Mouse (Mus musculus): ENCODE measurements at regions not wholly inside any gene's neighbourhood (a gene's known extent, or its start where the extent isn't known, plus 50 kb on each side); places are given as distances from the start of the nearest gene placed in this dataset.

GRCm38 (mm10) chr1:39078584-39079315, 93.3 kb downstream of the Pdcl3 start:
- WGBS, result 67% methylated on average over 4 of the region's 4 CpGs

GRCm38 (mm10) chr1:39083911-39084826, 98.8 kb downstream of the Pdcl3 start:
- no peak overlapping the region for H3K9ac ChIP-seq (replicated peaks; ENCODE audit: low read length)
- H3K9me3 ChIP-seq (ENCODE audit: low read length), result peaks cover 5% of the 10 kb centered on the region; the same call in 1 of the 2 replicates
- H3K4me3 ChIP-seq (ENCODE audit: low read length), result no peak overlapping the region
- H3K4me1 ChIP-seq (ENCODE audit: insufficient read depth, low read length), result no peaks in the 10 kb centered on the region; the same call in 1 of the 2 replicates
- ATAC-seq (ENCODE audit: low FRiP score, low TSS enrichment), result peak; percentile 35; the same call in 1 of the 2 replicates
- WGBS, result 63% methylated on average over 7 of the region's 7 CpGs
- H3K4me2 ChIP-seq (replicated peaks; ENCODE audit: low read depth, low read length), result no peak overlapping the region
- H3K36me3 ChIP-seq (ENCODE audit: insufficient read depth, low read length), result no peaks in the 10 kb centered on the region
- no peak overlapping the region for H3K27ac ChIP-seq (ENCODE audit: low read length)
- no peaks in the 10 kb centered on the region for H3K27me3 ChIP-seq (ENCODE audit: insufficient read depth, low read length)

More at GRCm38 (mm10) chr1:39078584-39079315, 93.3 kb downstream of the Pdcl3 start:
- Histone ChIP-seq H3K4me1 (ENCODE audit: insufficient read depth, low read length) (no peaks in the 10 kb centered on the region), H3K27me3 (ENCODE audit: insufficient read depth, low read length) (no peaks in the 10 kb centered on the region), H3K4me2 (replicated peaks; ENCODE audit: low read depth, low read length) (no peak overlapping the region), H3K4me3 (ENCODE audit: low read length) (no peak overlapping the region), H3K9me3 (ENCODE audit: low read length) (peaks cover 9% of the 10 kb centered on the region; the same call in 1 of the 2 replicates), H3K9ac (replicated peaks; ENCODE audit: low read length) (no peak overlapping the region), H3K36me3 (ENCODE audit: insufficient read depth, low read length) (no peaks in the 10 kb centered on the region), H3K27ac (ENCODE audit: low read length) (no peak overlapping the region)
- ATAC-seq (ENCODE audit: low FRiP score, low TSS enrichment), result no peak

- Histone ChIP-seq H3K4me3 (ENCODE audit: low read length) (no peak overlapping the region), H3K27ac (ENCODE audit: low read length) (no peak overlapping the region), H3K9ac (replicated peaks; ENCODE audit: low read length) (no peak overlapping the region), H3K4me1 (ENCODE audit: insufficient read depth, low read length) (no peaks in the 10 kb centered on the region; the same call in 1 of the 2 replicates), H3K27me3 (ENCODE audit: insufficient read depth, low read length) (no peaks in the 10 kb centered on the region), H3K4me2 (replicated peaks; ENCODE audit: low read depth, low read length) (no peak overlapping the region), H3K36me3 (ENCODE audit: insufficient read depth, low read length) (no peaks in the 10 kb centered on the region), H3K9me3 (ENCODE audit: low read length) (no peaks in the 10 kb centered on the region)
- ATAC-seq (ENCODE audit: low FRiP score, low TSS enrichment), result no peak
- WGBS, result 73% methylated on average over 11 of the region's 11 CpGs
Measured at GRCm38 (mm10) chr1:39086273-39086672, 100.9 kb downstream of the Pdcl3 start.

- H3K4me3 ChIP-seq (ENCODE audit: low read length), result no peak overlapping the region
- H3K27ac ChIP-seq (ENCODE audit: low read length), result no peak overlapping the region
- ATAC-seq (ENCODE audit: low FRiP score, low TSS enrichment), result no peak
- H3K4me2 ChIP-seq (replicated peaks; ENCODE audit: low read depth, low read length), result no peak overlapping the region
- WGBS, result 54% methylated on average over 9 of the region's 9 CpGs
- no peaks in the 10 kb centered on the region for H3K27me3 ChIP-seq (ENCODE audit: insufficient read depth, low read length)
- H3K9me3 ChIP-seq (ENCODE audit: low read length), result no peaks in the 10 kb centered on the region
- no peaks in the 10 kb centered on the region for H3K36me3 ChIP-seq (ENCODE audit: insufficient read depth, low read length)
- no peaks in the 10 kb centered on the region; the same call in 1 of the 2 replicates for H3K4me1 ChIP-seq (ENCODE audit: insufficient read depth, low read length)
- no peak overlapping the region for H3K9ac ChIP-seq (replicated peaks; ENCODE audit: low read length)
Measured at GRCm38 (mm10) chr1:39089875-39090274, 103.7 kb upstream of the Npas2 start.

GRCm38 (mm10) chr1:39091121-39091520, 102.4 kb upstream of the Npas2 start:
- Histone ChIP-seq H3K9me3 (ENCODE audit: low read length) (no peaks in the 10 kb centered on the region), H3K27ac (ENCODE audit: low read length) (no peak overlapping the region), H3K4me2 (replicated peaks; ENCODE audit: low read depth, low read length) (no peak overlapping the region), H3K4me3 (ENCODE audit: low read length) (no peak overlapping the region), H3K27me3 (ENCODE audit: insufficient read depth, low read length) (no peaks in the 10 kb centered on the region), H3K36me3 (ENCODE audit: insufficient read depth, low read length) (no peaks in the 10 kb centered on the region), H3K9ac (replicated peaks; ENCODE audit: low read length) (no peak overlapping the region), H3K4me1 (ENCODE audit: insufficient read depth, low read length) (no peaks in the 10 kb centered on the region; the same call in 1 of the 2 replicates)
- no peak for ATAC-seq (ENCODE audit: low FRiP score, low TSS enrichment)
- 93% methylated on average over 8 of the region's 8 CpGs for WGBS

GRCm38 (mm10) chr1:39091638-39092037, 101.9 kb upstream of the Npas2 start:
- Histone ChIP-seq H3K36me3 (ENCODE audit: insufficient read depth, low read length) (no peaks in the 10 kb centered on the region), H3K27me3 (ENCODE audit: insufficient read depth, low read length) (no peaks in the 10 kb centered on the region), H3K9ac (replicated peaks; ENCODE audit: low read length) (no peak overlapping the region), H3K9me3 (ENCODE audit: low read length) (no peaks in the 10 kb centered on the region), H3K27ac (ENCODE audit: low read length) (no peak overlapping the region), H3K4me1 (ENCODE audit: insufficient read depth, low read length) (no peaks in the 10 kb centered on the region), H3K4me2 (replicated peaks; ENCODE audit: low read depth, low read length) (no peak overlapping the region), H3K4me3 (ENCODE audit: low read length) (no peak overlapping the region)
- no peak for ATAC-seq (ENCODE audit: low FRiP score, low TSS enrichment)
- WGBS, result 85% methylated on average over 3 of the region's 3 CpGs

GRCm38 (mm10) chr1:39093291-39093690, 100.2 kb upstream of the Npas2 start:
- no peak overlapping the region for H3K9ac ChIP-seq (replicated peaks; ENCODE audit: low read length)
- no peaks in the 10 kb centered on the region for H3K36me3 ChIP-seq (ENCODE audit: insufficient read depth, low read length)
- no peak overlapping the region for H3K27ac ChIP-seq (ENCODE audit: low read length)
- no peak for ATAC-seq (ENCODE audit: low FRiP score, low TSS enrichment)
- H3K4me3 ChIP-seq (ENCODE audit: low read length), result no peak overlapping the region
- no peaks in the 10 kb centered on the region for H3K9me3 ChIP-seq (ENCODE audit: low read length)
- H3K27me3 ChIP-seq (ENCODE audit: insufficient read depth, low read length), result no peaks in the 10 kb centered on the region
- H3K4me1 ChIP-seq (ENCODE audit: insufficient read depth, low read length), result no peaks in the 10 kb centered on the region
- no peak overlapping the region for H3K4me2 ChIP-seq (replicated peaks; ENCODE audit: low read depth, low read length)
- WGBS, result 82% methylated on average over 4 of the region's 4 CpGs

DNA sequence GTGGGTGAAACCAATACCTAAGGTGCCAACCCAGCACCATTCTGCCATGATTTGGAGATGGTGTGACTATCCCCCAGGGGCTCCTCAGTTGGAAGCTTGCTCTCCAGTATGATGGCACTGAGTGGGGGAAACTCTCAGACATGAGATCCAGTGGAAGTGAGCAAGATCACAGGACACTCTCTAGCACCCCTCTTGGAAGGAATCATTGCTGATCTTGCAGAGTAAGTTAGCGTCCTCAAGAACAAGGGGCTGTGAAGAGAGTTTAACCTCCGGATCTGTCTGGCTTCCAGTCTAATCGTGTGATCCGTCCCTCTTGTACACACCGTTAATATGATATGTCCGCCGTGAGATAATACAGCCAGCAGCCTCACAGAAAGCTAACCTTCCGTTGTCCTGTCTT, 99.5 kb upstream of the Npas2 start:
- 87% methylated on average over 8 of the region's 8 CpGs for WGBS
- no peak for ATAC-seq (ENCODE audit: low FRiP score, low TSS enrichment)
- no peaks in the 10 kb centered on the region for H3K36me3 ChIP-seq (ENCODE audit: insufficient read depth, low read length)

DNA sequence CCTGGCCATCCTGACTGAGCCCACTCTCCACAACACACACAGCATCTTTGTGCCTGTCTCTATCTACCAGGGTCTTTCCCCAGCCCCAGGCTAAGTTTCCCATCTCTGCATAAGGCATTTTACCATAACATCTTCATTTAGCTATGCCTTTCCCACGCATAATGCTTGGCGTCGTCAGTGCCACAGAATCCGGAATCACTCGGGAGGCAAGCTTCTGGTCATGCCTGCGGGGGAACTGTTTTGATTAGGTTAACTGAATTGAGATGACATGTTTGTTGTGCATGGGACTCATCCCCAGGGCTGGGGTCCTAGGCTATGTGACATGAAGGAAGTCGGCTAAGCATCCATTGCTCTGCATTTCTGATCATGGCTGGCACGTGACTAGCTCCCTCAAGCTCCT, 97.6 kb upstream of the Npas2 start:
- Histone ChIP-seq H3K9me3 (ENCODE audit: low read length) (peaks cover 2% of the 10 kb centered on the region; the same call in 1 of the 2 replicates), H3K4me2 (replicated peaks; ENCODE audit: low read depth, low read length) (no peak overlapping the region), H3K27ac (ENCODE audit: low read length) (no peak overlapping the region), H3K27me3 (ENCODE audit: insufficient read depth, low read length) (no peaks in the 10 kb centered on the region), H3K9ac (replicated peaks; ENCODE audit: low read length) (no peak overlapping the region), H3K36me3 (ENCODE audit: insufficient read depth, low read length) (no peaks in the 10 kb centered on the region), H3K4me1 (ENCODE audit: insufficient read depth, low read length) (no peaks in the 10 kb centered on the region), H3K4me3 (ENCODE audit: low read length) (no peak overlapping the region)
- 92% methylated on average over 8 of the region's 8 CpGs for WGBS
- no peak for ATAC-seq (ENCODE audit: low FRiP score, low TSS enrichment)

More for the DNA sequence above, 99.5 kb upstream of the Npas2 start:
- H3K4me2 ChIP-seq (replicated peaks; ENCODE audit: low read depth, low read length), result no peak overlapping the region
- no peaks in the 10 kb centered on the region for H3K9me3 ChIP-seq (ENCODE audit: low read length)
- no peaks in the 10 kb centered on the region for H3K27me3 ChIP-seq (ENCODE audit: insufficient read depth, low read length)
- H3K4me3 ChIP-seq (ENCODE audit: low read length), result no peak overlapping the region
- H3K27ac ChIP-seq (ENCODE audit: low read length), result no peak overlapping the region
- H3K4me1 ChIP-seq (ENCODE audit: insufficient read depth, low read length), result no peaks in the 10 kb centered on the region
- H3K9ac ChIP-seq (replicated peaks; ENCODE audit: low read length), result no peak overlapping the region

Data from kidney, embryonic 16.5 days (tissue).